Mouse (Mus musculus) ES-E14 (cell line): ENCODE data around the gene Sufu. TPM values are rescaled to one million over a fixed set of nuclear protein-coding genes. Genes with fewer than 3 reads are reported as not detected.

Experiments
- DNase-seq: peaks from one replicate; pipeline ENCODE4 v3.0.0-alpha.2; 2013; ENCODE audit warnings: low read depth, low spot score
- H3K27ac ChIP-seq: 2 replicates; pipeline ENCODE4 v1.5.1; 2012; ENCODE audit warnings: low read depth, mild to moderate bottlenecking, low read length, moderate library complexity, mixed read lengths; ENCODE audit not compliant: poor library complexity, insufficient read depth, severe bottlenecking
- H3K36me3 ChIP-seq: 2 replicates; pipeline ENCODE4 v1.6.1; 2012; ENCODE audit warnings: mild to moderate bottlenecking, low read length, moderate library complexity, mixed read lengths; ENCODE audit not compliant: control insufficient read depth, poor library complexity, insufficient read depth, severe bottlenecking
- H3K4me1 ChIP-seq, 2 experiments: fragments of 150-350 bp in 1 of 2; sonication (generic) in 1 of 2; 2 replicates each; pipeline ENCODE4 v1.6.1; 2012; ENCODE audit warnings: low read length in 2 of 2, mild to moderate bottlenecking in 1 of 2, mixed read lengths in 1 of 2; ENCODE audit not compliant: control insufficient read depth in 2 of 2, insufficient read depth in 2 of 2, poor library complexity in 1 of 2
- H3K4me3 ChIP-seq, 2 experiments: fragments of 150-350 bp in 1 of 2; sonication (generic) in 1 of 2; 2 replicates each; pipeline ENCODE4 v1.5.1; 2012; ENCODE audit warnings: low read length in 2 of 2, low read depth in 1 of 2, mild to moderate bottlenecking in 1 of 2, mixed read lengths in 1 of 2; ENCODE audit not compliant: insufficient read depth in 1 of 2, poor library complexity in 1 of 2, severe bottlenecking in 1 of 2
- H3K9ac ChIP-seq: 2 replicates; pipeline ENCODE4 v1.6.1; 2012; ENCODE audit warnings: low read depth, mild to moderate bottlenecking, low read length, mixed read lengths; ENCODE audit not compliant: poor library complexity, insufficient read depth, severe bottlenecking
- H3K9me3 ChIP-seq: fragments of 150-350 bp; sonication (generic); 2 replicates; pipeline ENCODE4 v1.6.1; 2012; ENCODE audit warnings: low read depth, mild to moderate bottlenecking, low read length; ENCODE audit not compliant: control insufficient read depth, insufficient read depth
- CHD2 ChIP-seq: IDR thresholded peaks from 2 replicates; pipeline ENCODE4 v1.6.1; 2014; ENCODE audit warnings: mild to moderate bottlenecking, low read depth, low read length, inconsistent platforms
- HCFC1 ChIP-seq: IDR thresholded peaks from 2 replicates; pipeline ENCODE4 v1.6.1; 2012; ENCODE audit warnings: low read length, inconsistent platforms, borderline replicate concordance; ENCODE audit not compliant: insufficient read depth
- MAFK ChIP-seq: IDR thresholded peaks from 2 replicates; pipeline ENCODE4 v1.6.1; 2014; ENCODE audit warnings: mild to moderate bottlenecking, low read depth, low read length, inconsistent platforms; ENCODE audit not compliant: insufficient read depth
- ZC3H11A ChIP-seq: IDR thresholded peaks from 2 replicates; pipeline ENCODE4 v1.6.1; 2012; ENCODE audit warnings: low read depth, mild to moderate bottlenecking, inconsistent platforms, low read length, borderline replicate concordance
- ZNF384 ChIP-seq: IDR thresholded peaks from 2 replicates; pipeline ENCODE4 v1.6.1; 2012; ENCODE audit warnings: low read depth, low read length, inconsistent platforms
- in situ Hi-C, 2 experiments: fragments of 600-800 bp; cut with MboI; formaldehyde crosslinking; loops; one replicate each; pipeline ENCODE4 v1.15.1; 2025; ENCODE audit warnings: low sequenced_read_pairs in 2 of 2, inconsistent platforms in 1 of 2; ENCODE audit not compliant: unreplicated experiment in 2 of 2
- total RNA-seq: library from RNA; depleted of rRNA; stranded (reverse); fragments of 300-350 nt; gene quantifications from 2 replicates; pipeline ENCODE4 v1.2.3, GENCODE M21; 2012

The Sufu gene
- total RNA-seq, 1 experiment, result 14.5 TPM

DNA sequence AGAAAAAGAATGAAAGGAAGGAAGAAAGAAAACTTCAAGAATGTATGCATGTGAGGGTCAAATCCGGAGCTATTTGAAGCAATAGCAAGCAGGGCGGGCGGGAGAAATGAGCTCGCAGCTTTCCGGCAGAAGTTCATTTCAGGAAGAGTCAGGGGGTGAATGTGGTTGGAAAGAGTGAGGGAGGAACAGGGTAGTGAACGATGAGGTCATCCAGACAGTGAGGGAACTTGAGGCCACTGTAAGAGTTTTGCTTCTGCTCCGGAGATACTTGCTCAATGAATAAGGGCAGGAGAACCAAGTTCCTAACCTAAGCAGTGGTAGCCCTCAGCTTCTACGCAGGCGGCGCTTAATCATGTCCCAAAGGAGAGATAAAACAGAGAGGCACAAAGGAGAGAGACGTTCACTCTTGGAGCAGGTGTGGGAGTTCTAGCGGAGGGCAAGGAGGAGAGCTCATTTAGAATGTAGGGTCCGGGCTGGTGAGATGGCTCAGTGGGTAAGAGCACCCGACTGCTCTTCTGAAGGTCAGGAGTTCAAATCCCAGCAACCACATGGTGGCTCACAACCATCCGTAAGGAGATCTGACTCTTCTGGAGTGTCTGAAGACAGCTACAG, 125.8 kb downstream of the Sufu start:
- no peaks in the 10 kb centered on the region for H3K9me3 ChIP-seq
- no peak overlapping the region for H3K4me3 ChIP-seq
- peak overlapping the region; percentile 61; the same call in 1 of the 2 replicates for H3K27ac ChIP-seq
- in situ Hi-C loops, result no loop called here
- peaks cover 4 to 53% of the 10 kb centered on the region in 2 experiments; a peak in 3 of 4 replicates for H3K4me1 ChIP-seq
- H3K9ac ChIP-seq, result peak overlapping the region; percentile 26; the same call in 1 of the 2 replicates
- TF ChIP-seq CHD2 (no peak), ZC3H11A (no peak), HCFC1 (no peak), MAFK (no peak), ZNF384 (no peak)
- no peak for DNase-seq
- no peaks in the 10 kb centered on the region for H3K36me3 ChIP-seq

DNA sequence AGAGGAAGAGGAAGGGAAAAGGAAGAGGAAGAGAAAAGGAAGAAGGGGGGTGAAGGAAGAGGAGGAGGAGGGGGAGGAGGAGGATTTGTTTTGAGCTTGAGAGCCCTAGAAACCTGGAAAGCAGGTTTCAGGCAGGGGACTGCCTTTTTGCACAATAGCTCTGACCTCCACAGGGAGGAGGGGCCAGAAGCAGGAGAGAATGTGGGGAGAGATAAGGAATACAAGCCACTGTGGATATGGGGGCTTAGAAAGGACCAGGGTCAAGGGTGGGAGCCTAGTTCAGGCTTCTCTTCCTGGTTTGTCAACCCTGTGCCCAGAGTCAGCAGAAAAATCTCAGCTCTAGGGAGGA, 126.4 kb downstream of the Sufu start:
- in situ Hi-C loops, result no loop called here

DNA sequence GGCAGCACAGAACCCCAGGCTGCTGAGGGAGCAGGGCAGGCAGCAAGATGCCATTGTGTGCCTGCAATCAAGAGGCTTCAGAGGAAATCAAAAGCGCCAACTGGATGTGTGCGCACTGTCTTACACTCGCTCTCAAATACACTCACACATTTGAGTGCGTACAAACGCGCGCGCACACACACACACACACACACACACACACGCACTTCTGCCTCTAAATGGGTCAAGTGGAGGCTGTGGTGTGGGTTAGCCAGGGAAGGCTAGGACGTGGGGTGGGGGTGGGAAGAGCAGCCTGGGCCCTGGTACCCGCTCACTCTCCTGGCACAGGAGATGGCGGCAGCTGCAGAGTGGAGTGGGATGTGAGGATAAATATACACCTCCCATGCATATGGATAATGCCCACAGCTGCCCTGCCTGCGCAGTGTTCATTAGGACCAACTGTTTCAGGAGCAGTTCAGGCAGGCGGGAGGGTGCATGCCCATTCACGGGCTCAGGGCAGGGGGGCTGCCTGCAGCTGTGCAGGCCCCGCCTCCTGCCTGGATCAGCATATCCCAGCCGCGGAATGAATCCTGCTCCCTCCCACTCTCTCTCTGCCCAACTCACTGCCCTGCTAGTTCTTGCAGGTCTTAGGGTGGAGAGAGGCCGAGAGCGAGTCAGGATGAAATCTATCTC, 126.9 kb downstream of the Sufu start:
- in situ Hi-C loops, result no loop called here
- H3K4me1 ChIP-seq, result peaks cover 4 to 50% of the 10 kb centered on the region in 2 experiments; a peak in 3 of 4 replicates
- no peaks in the 10 kb centered on the region for H3K9me3 ChIP-seq
- DNase-seq, result no peak
- peak overlapping the region; percentile 12; the same call in 1 of the 2 replicates for H3K27ac ChIP-seq
- TF ChIP-seq ZNF384 (no peak), CHD2 (no peak), HCFC1 (no peak), MAFK (no peak), ZC3H11A (no peak)
- no peaks in the 10 kb centered on the region for H3K36me3 ChIP-seq
- H3K4me3 ChIP-seq, result peak overlapping the region; percentile 40 to 60
- H3K9ac ChIP-seq, result peak overlapping the region; percentile 36

More for the DNA sequence above, 126.4 kb downstream of the Sufu start:
- peak overlapping the region in 1 of 2 experiments; percentile 60; a peak in 1 of 4 replicates for H3K4me3 ChIP-seq
- H3K4me1 ChIP-seq, result peaks cover 4 to 50% of the 10 kb centered on the region in 2 experiments; a peak in 3 of 4 replicates
- no peak for DNase-seq
- no peak for TF ChIP-seq MAFK
- TF ChIP-seq HCFC1, result no peak
- TF ChIP-seq CHD2, result no peak
- no peak for TF ChIP-seq ZC3H11A
- TF ChIP-seq ZNF384, result no peak
- no peaks in the 10 kb centered on the region for H3K9me3 ChIP-seq
- H3K9ac ChIP-seq, result peak overlapping the region; percentile 24; the same call in 1 of the 2 replicates
- no peaks in the 10 kb centered on the region for H3K36me3 ChIP-seq
- H3K27ac ChIP-seq, result no peak overlapping the region; the same call in 1 of the 2 replicates

DNA sequence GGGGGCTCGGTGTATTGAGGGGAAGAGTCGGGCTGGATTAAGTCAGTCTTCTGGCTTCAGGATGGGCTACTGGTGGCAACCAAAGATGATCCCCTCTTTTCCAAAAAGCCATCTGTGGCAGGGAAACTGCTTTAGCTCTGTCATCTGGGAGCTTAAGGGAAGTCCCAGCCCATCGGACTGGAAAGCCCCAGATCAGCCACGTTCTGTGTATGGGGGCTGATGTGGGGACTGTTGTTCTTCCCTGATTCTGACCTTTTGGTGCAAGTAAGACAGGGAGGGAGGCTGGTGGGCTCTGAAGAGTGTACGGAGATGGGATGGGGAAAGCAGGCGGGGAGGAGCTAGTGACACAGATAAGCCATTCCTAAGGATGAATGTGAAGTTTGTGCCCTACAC, 127.5 kb downstream of the Sufu start:
- peaks cover 3 to 47% of the 10 kb centered on the region in 2 experiments; a peak in 3 of 4 replicates for H3K4me1 ChIP-seq
- H3K9ac ChIP-seq, result peak overlapping the region; percentile 36; the same call in 1 of the 2 replicates
- DNase-seq, result no peak
- peak overlapping the region; percentile 40 to 60 for H3K4me3 ChIP-seq
- H3K27ac ChIP-seq, result peak overlapping the region; percentile 12; the same call in 1 of the 2 replicates
- no peaks in the 10 kb centered on the region for H3K36me3 ChIP-seq
- H3K9me3 ChIP-seq, result no peaks in the 10 kb centered on the region
- no peak for TF ChIP-seq MAFK
- in situ Hi-C loops, result no loop called here
